Mouse (Mus musculus) G1E-ER4 (cell line): ENCODE data around the gene Nol3. TPM values are rescaled to one million over a fixed set of nuclear protein-coding genes. Genes with fewer than 3 reads are reported as not detected.

Source experiments
- GATA1 ChIP-seq: IDR thresholded peaks from one replicate; pipeline ENCODE4 v1.8.0; 2012; ENCODE audit warnings: low read length, inconsistent platforms
- polyA plus RNA-seq: library from polyadenylated mRNA; stranded (reverse); fragments of >175 nt; gene quantifications from 2 replicates; pipeline ENCODE4 v1.2.3, GENCODE M21; 2012

Gene Nol3
- 0.24 and 0.43 TPM in 2 replicates for polyA plus RNA-seq

GRCm38 (mm10) chr8:105275840-105276239 lies at the start of gene Nol3:
TSS of gene Nol3 (plus strand) at chr8:105276140.
- no peak for TF ChIP-seq GATA1

- no peak for TF ChIP-seq GATA1
These were observed 44.2 kb upstream of the Nol3 start for GRCm38 (mm10) chr8:105231503-105232320.

GRCm38 (mm10) chr8:105233126-105233935 lies 42.6 kb upstream of the Nol3 start:
- TF ChIP-seq GATA1: no peak

GRCm38 (mm10) chr8:105235206-105235605 lies 40.7 kb upstream of the Nol3 start:
- TF ChIP-seq GATA1: no peak

- TF ChIP-seq GATA1: no peak
These were observed 38.3 kb upstream of the Nol3 start for GRCm38 (mm10) chr8:105237442-105238142.

- TF ChIP-seq GATA1: no peak
These were observed 34.9 kb upstream of the Nol3 start for GRCm38 (mm10) chr8:105241016-105241415.

GRCm38 (mm10) chr8:105251954-105252353 lies 24.0 kb upstream of the Nol3 start:
- no peak for TF ChIP-seq GATA1

- TF ChIP-seq GATA1: no peak
These were observed 23.0 kb upstream of the Nol3 start for GRCm38 (mm10) chr8:105252680-105253537.

- TF ChIP-seq GATA1: no peak
These were observed 22.2 kb upstream of the Nol3 start for GRCm38 (mm10) chr8:105253766-105254151.

- no peak for TF ChIP-seq GATA1
These were observed 21.6 kb upstream of the Nol3 start for GRCm38 (mm10) chr8:105254152-105254965.

GRCm38 (mm10) chr8:105254966-105255350 lies 21.0 kb upstream of the Nol3 start, which contains the start of gene B3gnt9:
TSS of gene B3gnt9 (minus strand) at chr8:105255153.
- no peak for TF ChIP-seq GATA1

GRCm38 (mm10) chr8:105257318-105258114 lies 18.4 kb upstream of the Nol3 start:
- TF ChIP-seq GATA1: no peak
